Mouse (Mus musculus) adrenal gland, adult (tissue): Measurements from ENCODE around the gene Slc2a12.
A peak's percentile ranks its signal among the peaks of the same experiment; 100 is the strongest.

Source experiments
- DNase-seq, 2 experiments: peaks; one replicate each; pipeline ENCODE4 v3.0.0; 2022 to 2023; ENCODE audit warnings: low spot score in 1 of 2; ENCODE audit not compliant: inconsistent age in 2 of 2

Gene Slc2a12

GRCm38 (mm10) chr10:22644853-22645491 lies at the start of gene Slc2a12:
Gene Slc2a12 (plus strand): TSS chr10:22645011.
- peak; percentile 58 to 91 for DNase-seq

GRCm38 (mm10) chr10:22598908-22599480 lies 45.8 kb upstream of the Slc2a12 start:
- no peak for DNase-seq

- DNase-seq = no peak
Measured at GRCm38 (mm10) chr10:22601046-22601445, 43.8 kb upstream of the Slc2a12 start.

- DNase-seq = no peak
Measured at GRCm38 (mm10) chr10:22604801-22605200, 40.0 kb upstream of the Slc2a12 start.

- no peak for DNase-seq
Measured at GRCm38 (mm10) chr10:22608273-22608672, 36.5 kb upstream of the Slc2a12 start.

- DNase-seq = no peak
Measured at GRCm38 (mm10) chr10:22608799-22609357, 35.9 kb upstream of the Slc2a12 start.

- DNase-seq = no peak
Measured at GRCm38 (mm10) chr10:22613301-22613700, 31.5 kb upstream of the Slc2a12 start.

- DNase-seq = no peak
Measured at GRCm38 (mm10) chr10:22614554-22614953, 30.3 kb upstream of the Slc2a12 start.

- no peak for DNase-seq
Measured at GRCm38 (mm10) chr10:22615309-22615708, 29.5 kb upstream of the Slc2a12 start.

GRCm38 (mm10) chr10:22618842-22619241 lies 26.0 kb upstream of the Slc2a12 start:
- DNase-seq = peak in 1 of 2 experiments; percentile 54

GRCm38 (mm10) chr10:22628832-22629231 lies 16.0 kb upstream of the Slc2a12 start:
- no peak for DNase-seq

GRCm38 (mm10) chr10:22631103-22631502 lies 13.7 kb upstream of the Slc2a12 start:
- no peak for DNase-seq

GRCm38 (mm10) chr10:22631528-22631927 lies 13.3 kb upstream of the Slc2a12 start:
- no peak for DNase-seq

GRCm38 (mm10) chr10:22631956-22632355 lies 12.9 kb upstream of the Slc2a12 start:
- no peak for DNase-seq

GRCm38 (mm10) chr10:22633406-22634306 lies 11.2 kb upstream of the Slc2a12 start:
- DNase-seq = no peak

- no peak for DNase-seq
Measured at GRCm38 (mm10) chr10:22637241-22637640, 7.6 kb upstream of the Slc2a12 start.

- DNase-seq = no peak
Measured at GRCm38 (mm10) chr10:22644171-22644570, 640 bp upstream of the Slc2a12 start.

- DNase-seq = no peak
Measured at GRCm38 (mm10) chr10:22648702-22649101, 3.9 kb downstream of the Slc2a12 start.

- DNase-seq = no peak
Measured at GRCm38 (mm10) chr10:22653820-22654219, 9.0 kb downstream of the Slc2a12 start.

GRCm38 (mm10) chr10:22658534-22659385 lies 13.9 kb downstream of the Slc2a12 start:
- peak in 1 of 2 experiments; percentile 28 for DNase-seq

GRCm38 (mm10) chr10:22659386-22659725 lies 14.5 kb downstream of the Slc2a12 start:
- no peak for DNase-seq
